Mouse (Mus musculus): ENCODE results near the gene Fat3.

The Fat3 gene

DNA sequence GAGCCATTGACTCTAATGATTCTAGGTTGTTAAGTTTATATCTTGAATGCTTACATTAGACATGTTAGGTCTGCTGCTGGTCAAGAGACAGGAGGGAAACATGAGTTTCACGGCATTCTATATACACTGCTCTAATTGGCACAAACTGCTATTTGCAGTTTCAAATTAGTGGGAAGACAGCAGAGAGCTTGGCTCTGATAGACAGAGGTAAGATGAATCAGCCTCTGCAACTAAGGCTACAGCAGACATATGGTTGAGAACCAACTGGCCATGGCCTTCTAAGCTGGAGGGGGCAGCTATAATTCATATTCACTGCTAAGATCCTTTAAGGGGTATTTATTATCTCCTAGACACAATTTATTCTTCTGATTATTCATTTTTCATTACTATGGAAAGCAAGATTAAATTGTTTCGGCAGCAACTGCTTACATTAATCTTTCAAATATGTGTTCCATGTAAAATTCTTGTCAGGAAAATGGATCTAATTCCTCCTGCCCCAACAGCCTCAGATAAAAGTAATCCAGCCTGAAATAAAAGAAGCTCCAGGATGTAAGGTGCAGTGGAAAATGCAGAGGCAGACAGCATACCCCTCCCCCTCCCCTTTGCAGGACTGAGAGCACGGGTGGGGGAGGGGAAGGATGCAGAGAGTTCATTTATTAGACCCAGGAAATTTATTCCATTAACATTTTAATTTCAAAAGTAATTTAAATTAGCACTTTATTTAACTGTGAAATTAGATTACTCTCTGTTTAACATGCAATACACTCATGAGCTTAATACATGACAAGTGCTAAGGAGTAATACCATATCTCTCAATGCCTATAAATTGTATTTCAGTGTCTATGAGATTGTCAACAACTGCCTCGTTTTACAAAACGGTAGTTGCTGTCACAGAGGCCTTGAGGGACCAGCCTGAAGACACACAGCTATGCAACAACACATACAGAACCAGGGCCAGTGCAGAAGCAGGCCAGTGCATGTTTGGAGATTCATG, 189.9 kb downstream of the Fat3 start:
- DNase-seq (ENCODE audit: extremely low read depth, low read depth, low spot score) = no peak

- no peak for DNase-seq (ENCODE audit: extremely low read depth, low read depth, low spot score)
Measured at GRCm38 (mm10) chr9:16310305-16310704, 190.8 kb downstream of the Fat3 start.

DNA sequence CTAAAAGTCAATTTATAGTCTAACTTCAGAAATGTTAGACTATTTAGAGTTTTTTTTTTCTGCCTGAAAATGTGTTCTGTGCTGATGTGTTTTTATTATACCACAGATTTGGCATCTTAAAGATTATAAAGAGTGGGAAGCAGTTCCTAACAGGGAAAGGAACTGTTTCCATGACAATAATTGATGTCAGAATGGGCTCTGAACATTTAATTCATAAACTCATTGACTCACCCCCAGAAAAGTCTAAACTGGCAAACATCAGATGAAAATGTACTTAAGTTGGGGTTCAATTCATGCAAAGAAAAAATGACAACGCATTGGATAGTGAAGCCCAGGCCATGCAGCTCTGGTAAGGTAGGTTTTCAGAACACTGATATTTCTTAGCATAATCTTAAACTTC, 193.3 kb downstream of the Fat3 start:
- no peak for DNase-seq (ENCODE audit: extremely low read depth, low read depth, low spot score)

GRCm38 (mm10) chr9:16306222-16306621, 194.9 kb downstream of the Fat3 start:
- no peak for DNase-seq (ENCODE audit: extremely low read depth, low read depth, low spot score)

- no peak for DNase-seq (ENCODE audit: extremely low read depth, low read depth, low spot score)
Measured at GRCm38 (mm10) chr9:16305396-16306086, 195.5 kb downstream of the Fat3 start.

DNA sequence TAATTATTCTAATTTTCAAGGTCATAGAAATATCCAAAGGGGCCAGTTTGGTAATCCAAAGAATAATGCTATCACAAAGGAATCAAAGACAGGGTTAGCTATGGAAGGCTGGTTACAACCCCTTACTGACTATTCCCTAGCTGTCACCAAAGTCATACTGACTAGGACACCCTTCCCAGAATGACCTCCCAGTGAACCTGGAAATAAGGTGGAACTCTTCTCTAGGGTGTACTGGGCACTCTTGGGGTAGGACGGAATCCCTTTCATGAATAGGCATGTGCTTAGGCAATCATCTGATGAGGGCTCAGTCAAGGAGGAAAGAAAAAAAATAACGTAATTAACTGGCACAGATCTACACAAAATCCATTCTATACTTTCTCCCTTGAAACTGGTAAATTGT, 196.1 kb downstream of the Fat3 start:
- DNase-seq (ENCODE audit: extremely low read depth, low read depth, low spot score) = no peak

DNA sequence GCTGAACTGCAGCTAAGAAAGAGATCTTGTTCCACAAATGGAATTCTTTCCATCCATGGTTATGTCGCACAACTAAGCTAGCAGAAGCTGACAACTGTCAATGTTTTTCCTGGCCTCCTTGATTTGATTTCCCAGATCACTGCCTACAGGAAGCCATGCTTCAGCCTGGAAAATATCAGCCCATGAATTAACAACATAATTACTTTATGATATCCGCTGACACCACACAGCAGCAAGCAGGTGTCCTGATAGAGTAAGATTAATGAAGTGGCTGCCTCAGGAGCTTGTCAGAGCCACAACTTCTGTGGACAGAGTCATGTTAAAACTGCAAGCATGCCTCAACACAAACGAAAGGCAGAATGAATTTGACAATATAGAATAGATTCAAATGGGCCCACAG, 198.6 kb downstream of the Fat3 start:
- DNase-seq (ENCODE audit: extremely low read depth, low read depth, low spot score) = no peak

DNA sequence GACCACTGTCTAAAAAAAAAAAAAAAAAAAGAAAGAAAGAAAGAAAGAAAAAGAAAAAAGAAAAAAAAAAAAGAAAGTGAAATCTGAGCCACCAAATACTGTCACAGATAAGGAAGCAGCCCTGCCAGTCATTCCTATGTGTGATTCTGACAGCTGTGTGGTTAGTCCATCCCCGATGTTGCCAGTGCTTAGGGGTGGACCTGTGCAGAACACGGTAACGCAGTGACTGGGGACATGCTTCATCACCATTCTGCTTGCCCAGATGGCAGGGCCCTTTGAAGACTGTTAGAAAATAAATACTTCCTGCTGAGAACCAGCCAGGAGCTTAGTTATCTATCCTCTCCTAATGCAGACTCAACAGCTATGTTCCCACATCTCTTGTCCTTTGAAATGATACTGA, 203.2 kb downstream of the Fat3 start:
- no peak for DNase-seq (ENCODE audit: extremely low read depth, low read depth, low spot score)

DNA sequence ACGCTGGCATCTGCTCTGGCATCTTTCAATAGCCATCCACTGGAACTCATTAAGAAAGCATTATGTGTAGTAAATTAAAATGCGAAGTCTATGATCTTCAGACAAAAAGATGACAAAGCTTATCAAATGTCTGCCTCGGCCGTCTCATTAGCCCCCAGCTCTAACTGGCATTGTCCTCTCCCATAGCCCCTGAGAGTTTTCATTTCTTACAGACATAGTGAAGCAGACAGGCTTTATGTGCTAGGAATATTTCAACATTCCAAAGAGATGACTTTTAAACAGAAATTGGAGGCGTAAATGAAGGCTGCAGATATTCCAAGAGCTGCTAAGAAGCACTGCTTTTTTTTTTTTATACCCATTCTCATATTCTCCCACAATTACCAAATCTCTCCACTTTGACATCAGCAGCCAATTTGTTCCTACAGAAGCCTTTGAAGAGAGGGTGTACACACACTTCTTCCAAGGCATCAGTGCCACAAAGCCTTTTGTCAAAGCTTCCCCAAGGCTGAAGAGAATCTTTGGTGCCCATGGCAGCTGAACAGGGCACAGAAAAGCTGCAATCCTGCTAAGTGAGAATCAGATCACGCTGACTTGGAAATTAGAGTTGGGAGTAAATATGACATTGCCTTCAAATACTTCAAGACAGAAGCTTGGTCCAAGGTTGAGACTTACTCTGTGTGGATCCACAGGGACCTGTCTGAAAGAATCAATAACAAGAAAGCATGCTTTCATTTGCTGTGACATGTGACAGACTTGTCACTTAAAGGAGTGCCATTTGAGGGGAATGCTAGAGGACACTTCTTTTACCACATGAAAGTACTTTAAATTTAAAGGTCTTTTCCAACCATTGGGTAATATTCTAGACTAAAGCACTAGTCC, 206.9 kb downstream of the Fat3 start:
- no peak for DNase-seq (ENCODE audit: extremely low read depth, low read depth, low spot score)

DNA sequence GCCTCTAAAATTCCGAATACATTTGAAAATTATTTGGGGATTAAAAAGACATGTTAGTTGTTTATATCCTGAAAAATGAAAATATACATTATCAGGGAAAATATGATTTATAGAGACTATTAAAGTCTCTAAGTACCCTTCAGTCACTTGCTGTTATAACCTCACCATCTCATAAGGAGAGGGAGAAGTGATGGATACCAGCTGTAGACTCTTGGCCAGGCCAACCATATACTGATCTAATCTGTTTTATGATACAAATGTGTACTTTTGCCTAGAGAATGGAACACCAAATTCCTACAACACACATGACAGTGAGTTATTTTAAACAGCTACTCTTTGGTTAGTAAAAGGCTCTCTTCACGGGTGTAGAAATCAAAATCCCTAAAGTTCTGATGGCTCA, 208.6 kb downstream of the Fat3 start:
- no peak for DNase-seq (ENCODE audit: extremely low read depth, low read depth, low spot score)

DNA sequence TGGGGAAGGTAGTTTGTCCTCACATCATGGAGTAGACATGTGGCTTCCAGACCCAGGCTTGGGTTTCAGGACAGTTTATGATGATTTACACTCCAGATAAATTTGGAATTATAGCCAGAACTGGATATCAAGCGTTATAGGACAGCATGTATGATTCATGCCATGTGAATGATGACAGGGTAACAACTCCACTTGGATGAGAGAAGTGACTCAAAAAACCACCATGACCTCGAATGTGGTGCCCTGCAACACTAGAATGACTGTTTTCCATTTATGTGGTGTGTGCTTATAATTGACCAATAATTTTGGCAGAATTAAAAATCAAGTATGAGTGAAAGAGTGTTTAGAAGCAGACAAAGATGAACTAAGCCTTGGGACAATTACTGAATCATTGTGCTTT, 210.2 kb downstream of the Fat3 start:
- DNase-seq (ENCODE audit: extremely low read depth, low read depth, low spot score) = no peak

DNA sequence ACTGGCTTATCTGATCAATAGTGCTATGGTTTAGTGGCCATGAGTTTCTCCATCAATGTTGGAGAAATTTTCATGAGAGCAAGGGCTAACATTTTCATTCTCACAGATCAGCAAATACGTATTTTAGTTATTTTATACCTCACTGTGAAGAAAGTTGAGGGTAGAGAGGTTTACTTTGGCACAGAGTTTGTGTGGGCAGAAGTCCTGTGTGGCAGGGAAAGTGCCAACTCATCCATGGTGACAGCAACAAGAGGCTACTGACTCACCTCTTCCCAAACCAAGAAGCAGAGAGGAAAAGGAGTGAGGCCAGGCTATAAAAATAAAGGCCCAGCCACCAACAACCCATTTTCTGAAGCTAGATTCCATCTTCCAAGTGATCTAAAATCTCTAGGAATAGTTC, 218.1 kb downstream of the Fat3 start:
- DNase-seq (ENCODE audit: extremely low read depth, low read depth, low spot score) = no peak

DNA sequence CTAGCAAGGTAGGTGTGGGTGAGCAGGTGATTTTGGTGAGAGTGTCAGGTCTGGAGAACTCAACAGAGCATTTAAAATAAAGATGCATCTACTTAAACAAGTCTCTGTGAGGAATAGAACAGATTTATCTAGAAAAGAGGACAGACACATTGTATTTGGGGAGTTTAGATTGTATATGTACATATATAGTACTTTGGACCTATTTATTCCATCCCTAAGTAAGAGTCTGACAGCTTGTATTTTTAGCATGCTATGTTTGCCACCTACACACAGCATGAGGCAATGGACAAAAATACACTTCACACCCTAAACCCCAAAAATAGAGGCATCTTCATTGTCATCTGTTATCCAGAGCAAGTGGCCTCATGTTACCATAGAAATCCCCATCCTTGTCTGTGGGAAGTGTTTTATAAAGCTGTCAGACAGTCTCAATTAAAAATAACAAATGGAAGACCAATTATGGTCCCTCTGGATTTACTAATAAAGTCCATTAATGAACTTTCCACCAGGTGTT, 218.7 kb downstream of the Fat3 start:
- no peak for DNase-seq (ENCODE audit: extremely low read depth, low read depth, low spot score)

- no peak for DNase-seq (ENCODE audit: extremely low read depth, low read depth, low spot score)
Measured at GRCm38 (mm10) chr9:16275589-16275988, 225.5 kb downstream of the Fat3 start.

DNA sequence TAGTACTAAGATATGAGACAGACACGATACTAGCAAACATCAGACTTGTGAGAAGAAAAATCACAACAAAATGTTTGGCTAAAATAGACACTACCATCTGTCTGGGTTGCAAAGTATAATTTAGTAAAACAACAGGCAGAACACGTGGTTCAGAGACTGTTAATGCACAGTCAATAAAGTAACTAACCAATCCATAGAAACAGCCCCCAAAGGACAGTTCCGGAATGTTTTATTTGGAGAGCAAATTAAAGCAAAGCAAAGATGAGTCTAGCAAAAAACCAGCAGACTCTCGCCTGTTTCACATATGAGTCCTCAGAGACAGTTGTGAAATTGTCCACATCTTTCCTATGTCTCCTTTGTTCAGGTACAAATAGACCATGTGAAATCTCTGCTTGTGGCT, 227.0 kb downstream of the Fat3 start:
- DNase-seq (ENCODE audit: extremely low read depth, low read depth, low spot score) = no peak

- DNase-seq (ENCODE audit: extremely low read depth, low read depth, low spot score) = no peak
Measured at GRCm38 (mm10) chr9:16272810-16273209, 228.3 kb downstream of the Fat3 start.

GRCm38 (mm10) chr9:16270768-16271114, 230.3 kb downstream of the Fat3 start:
- DNase-seq (ENCODE audit: extremely low read depth, low read depth, low spot score) = no peak

- DNase-seq (ENCODE audit: extremely low read depth, low read depth, low spot score) = no peak
Measured at GRCm38 (mm10) chr9:16270056-16270767, 230.9 kb downstream of the Fat3 start.

DNA sequence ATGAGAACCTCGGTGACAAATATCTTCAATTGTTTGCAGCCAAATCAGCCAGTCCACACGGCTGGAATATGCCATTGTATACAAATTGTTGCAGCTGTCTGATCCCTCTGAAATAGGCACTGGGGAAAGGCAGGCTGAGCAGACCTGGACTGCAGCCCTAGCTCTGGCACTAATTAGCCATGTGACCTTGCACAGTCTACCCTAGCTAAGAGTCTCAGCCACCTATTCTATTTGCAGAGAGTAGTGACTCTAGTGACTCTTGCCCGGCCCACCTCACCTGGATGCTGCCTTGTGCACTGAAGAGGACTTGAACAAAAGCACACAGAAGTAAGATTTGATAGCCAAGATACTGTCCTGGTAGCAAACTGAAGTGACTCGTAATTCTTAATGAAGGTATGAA, 235.6 kb downstream of the Fat3 start:
- DNase-seq (ENCODE audit: extremely low read depth, low read depth, low spot score) = no peak

DNA sequence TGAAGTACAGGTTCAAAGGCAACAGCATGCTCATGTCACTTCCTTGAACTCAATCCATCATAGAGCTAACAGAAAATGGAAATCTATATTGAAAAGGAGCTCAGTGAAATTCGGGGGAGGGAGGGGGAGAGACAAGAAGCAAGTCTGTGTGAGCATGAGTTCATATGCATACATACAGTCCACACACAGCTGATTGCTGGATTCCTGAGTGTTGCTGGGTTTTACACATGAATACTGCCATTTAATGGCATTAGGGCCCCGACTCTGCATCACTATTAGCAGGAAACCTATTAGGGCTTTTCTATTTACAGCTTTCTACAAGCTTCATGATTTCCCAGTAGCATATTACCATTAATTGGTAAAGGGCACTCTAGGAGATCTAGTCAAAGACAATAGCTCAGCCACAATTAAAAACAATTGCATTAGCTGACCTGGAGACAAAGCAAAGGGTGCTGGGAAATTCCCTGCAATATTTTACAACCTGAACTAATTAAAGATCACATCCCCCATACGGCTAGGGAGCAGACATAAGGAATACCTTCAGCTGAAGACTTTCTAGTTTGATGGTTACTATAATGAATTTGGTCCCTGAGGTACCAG, 243.7 kb downstream of the Fat3 start:
- DNase-seq (ENCODE audit: extremely low read depth, low read depth, low spot score) = no peak
